Mouse (Mus musculus) heart, embryonic 16.5 days (tissue): ENCODE results near the gene Cyp4f18. TPM values are rescaled to one million over a fixed set of nuclear protein-coding genes. Genes with fewer than 3 reads are reported as not detected.
"Not testable (repeated sequence)": the region's sequence is repeated elsewhere in the genome, so short reads cannot be mapped to it uniquely, and the experiment has no call there.

Source experiments
- ATAC-seq: fragments of 200-750 bp; cut with Nextera tagmentation; replicated peaks from 2 replicates; pipeline ENCODE4 v1.8.0; 2017; ENCODE audit warnings: moderate number of reproducible peaks; ENCODE audit not compliant: insufficient read depth, low FRiP score; ENCODE audit errors: extremely low read depth
- H3K27ac ChIP-seq: fragments of 300-500 bp; sonication (generic); 2 replicates; pipeline ENCODE4 v1.5.1; 2014; ENCODE audit warnings: mild to moderate bottlenecking, low read length, control low read depth, moderate library complexity
- H3K27me3 ChIP-seq: fragments of 300-500 bp; sonication (generic); 2 replicates; pipeline ENCODE4 v1.6.1; 2014; ENCODE audit warnings: low read length, mixed read lengths; ENCODE audit not compliant: control insufficient read depth, insufficient read depth
- H3K36me3 ChIP-seq: fragments of 300-500 bp; sonication (generic); 2 replicates; pipeline ENCODE4 v1.6.1; 2014; ENCODE audit not compliant: control insufficient read depth, insufficient read depth
- H3K4me1 ChIP-seq: fragments of 300-500 bp; sonication (generic); 2 replicates; pipeline ENCODE4 v1.6.1; 2014; ENCODE audit warnings: low read length, mixed read lengths; ENCODE audit not compliant: control insufficient read depth, insufficient read depth
- H3K4me2 ChIP-seq: fragments of 300-500 bp; sonication (generic); 2 replicates; pipeline ENCODE4 v1.6.1; 2014; ENCODE audit warnings: low read depth, mild to moderate bottlenecking, control low read depth, low read length
- H3K4me3 ChIP-seq: fragments of 300-500 bp; sonication (generic); 2 replicates; pipeline ENCODE4 v1.5.1; 2014; ENCODE audit warnings: mild to moderate bottlenecking, control low read depth, low read length
- H3K9ac ChIP-seq: fragments of 300-500 bp; sonication (generic); 2 replicates; pipeline ENCODE4 v1.6.1; 2014; ENCODE audit warnings: low read length, control low read depth
- H3K9me3 ChIP-seq: fragments of 300-500 bp; sonication (generic); replicated peaks from 2 replicates; pipeline ENCODE4 v1.6.1; 2016; ENCODE audit warnings: low read length; ENCODE audit not compliant: control insufficient read depth
- WGBS: fragments of 180-500 bp; shearing (Covaris S2); extraction: QIAGEN DNeasy Blood & Tissue Kit; methylation state at CpG from one replicate; pipeline ENCODE4 v1.1.7; 2014; 5-methylcytosine and 5-hydroxymethylcytosine counted together
- polyA plus RNA-seq: library from polyadenylated mRNA; unstranded; fragments of >200 nt; fragmentation: Nextera tagmentation; extraction: Ambion mirVana; gene quantifications from 2 replicates; pipeline ENCODE4 v1.2.1, GENCODE M21; 2015

Cyp4f18 gene
- polyA plus RNA-seq, 1 experiment from 2014 or later: 0.74 TPM

DNA sequence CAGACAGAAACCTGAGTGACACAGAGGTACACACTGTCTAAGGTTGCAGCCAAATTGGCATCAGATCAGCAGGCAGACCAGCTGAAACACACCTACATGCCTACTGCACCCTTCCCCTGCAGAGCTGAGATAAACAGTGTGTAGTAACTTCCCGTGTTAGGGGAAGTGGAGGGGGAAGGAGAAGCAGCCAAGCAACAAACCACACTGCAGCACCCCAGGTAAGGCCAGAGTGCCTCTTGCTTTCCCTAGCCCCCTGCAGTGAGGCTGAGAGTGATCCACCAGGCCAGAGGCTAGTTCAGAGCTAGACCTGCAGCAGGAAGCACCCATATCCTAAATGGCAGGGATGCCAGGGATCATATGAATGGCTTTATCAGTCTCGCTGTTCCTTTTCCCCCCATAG lies 7.9 kb upstream of the Cyp4f18 start:
- H3K4me2 ChIP-seq, H3K9ac ChIP-seq, ATAC-seq, H3K4me1 ChIP-seq, H3K36me3 ChIP-seq, H3K9me3 ChIP-seq, H3K27me3 ChIP-seq, H3K4me3 ChIP-seq, H3K27ac ChIP-seq: not testable (repeated sequence)
- WGBS: 37% methylated on average over 2 of the region's 2 CpGs

- not testable (repeated sequence) for H3K4me3 ChIP-seq, H3K27me3 ChIP-seq, H3K9me3 ChIP-seq, H3K27ac ChIP-seq, H3K36me3 ChIP-seq, ATAC-seq, H3K9ac ChIP-seq, H3K4me1 ChIP-seq, H3K4me2 ChIP-seq
- WGBS: 56% methylated on average over 6 of the region's 6 CpGs
These were observed 4.2 kb upstream of the Cyp4f18 start for GRCm38 (mm10) chr8:72013506-72014228.

DNA sequence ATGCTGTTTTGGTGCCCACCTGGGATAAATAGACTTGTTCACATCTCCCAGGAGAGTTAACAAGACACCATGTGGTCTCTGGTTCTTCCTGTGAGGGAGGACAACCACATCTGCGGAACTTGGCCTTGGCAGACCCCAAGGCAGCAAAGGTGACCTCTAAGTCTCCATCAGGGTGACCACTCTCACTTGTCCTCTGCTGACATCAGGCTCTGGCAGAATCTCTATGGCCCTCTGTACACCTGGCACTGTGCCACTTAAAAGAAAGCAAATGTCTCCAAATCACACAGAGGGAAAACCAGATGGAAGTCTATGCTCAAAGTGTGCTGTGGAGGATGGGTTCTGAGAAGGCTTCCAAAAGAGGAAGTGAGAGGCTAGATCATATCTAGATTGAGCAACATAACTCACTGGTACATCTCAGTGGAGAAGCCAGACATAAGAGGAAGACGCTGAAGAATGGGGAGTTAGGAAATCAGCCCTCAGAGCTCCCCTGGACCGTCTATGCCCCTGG lies 1.2 kb downstream of the Cyp4f18 start:
- 42% methylated on average over 3 of the region's 3 CpGs for WGBS
- Histone ChIP-seq H3K36me3 (no peaks in the 10 kb centered on the region), H3K4me3 (no peak overlapping the region), H3K9ac (no peak overlapping the region), H3K4me2 (no peak overlapping the region), H3K27ac (no peak overlapping the region), H3K27me3 (no peaks in the 10 kb centered on the region), H3K9me3 (no peaks in the 10 kb centered on the region), H3K4me1 (no peaks in the 10 kb centered on the region)
- no peak for ATAC-seq

DNA sequence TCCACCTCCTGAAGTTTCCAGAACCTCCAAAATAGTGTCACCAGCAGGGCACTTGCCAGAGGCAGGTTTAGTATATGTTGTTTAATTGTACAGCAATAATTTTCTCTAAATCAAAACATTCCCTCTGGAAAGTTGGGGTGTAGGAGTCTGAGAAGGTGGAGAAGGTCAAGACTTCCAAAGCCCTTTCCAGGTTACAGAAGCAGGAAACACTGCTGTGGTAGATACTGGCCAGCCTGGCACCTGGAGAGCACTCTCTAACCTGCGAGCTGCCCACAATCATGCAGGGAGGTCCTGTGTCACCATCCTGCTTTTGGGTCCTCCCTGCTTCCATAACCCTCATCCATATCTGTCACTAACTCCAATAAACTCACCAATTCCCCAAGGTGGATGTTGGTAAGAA lies 2.7 kb downstream of the Cyp4f18 start:
- H3K4me2 ChIP-seq: no peak overlapping the region
- WGBS: 53% methylated on average over 1 of the region's 1 CpGs
- no peaks in the 10 kb centered on the region for H3K4me1 ChIP-seq
- no peak overlapping the region for H3K27ac ChIP-seq
- H3K36me3 ChIP-seq: no peaks in the 10 kb centered on the region
- H3K27me3 ChIP-seq: no peaks in the 10 kb centered on the region
- no peak overlapping the region for H3K4me3 ChIP-seq
- no peaks in the 10 kb centered on the region for H3K9me3 ChIP-seq
- H3K9ac ChIP-seq: no peak overlapping the region
- ATAC-seq: no peak

DNA sequence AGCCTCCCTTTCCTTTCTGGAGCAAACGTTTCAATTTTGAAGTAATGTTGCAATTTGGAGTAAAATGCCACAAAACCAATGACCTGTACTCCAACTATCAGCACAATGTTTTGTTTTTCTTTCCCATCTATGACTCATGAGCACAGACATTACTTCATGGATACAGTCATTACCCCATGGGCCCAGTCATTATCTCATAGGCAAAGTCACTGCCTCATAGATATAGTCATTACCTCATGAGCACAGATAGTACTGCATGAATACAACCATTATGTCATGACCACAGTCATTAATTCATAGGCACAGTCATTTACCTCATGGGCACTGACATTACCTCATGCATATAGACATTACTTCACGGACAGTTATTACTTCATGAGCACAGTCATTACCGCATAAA lies 3.5 kb downstream of the Cyp4f18 start:
- H3K9me3 ChIP-seq: no peaks in the 10 kb centered on the region
- H3K4me2 ChIP-seq: no peak overlapping the region
- H3K27me3 ChIP-seq: no peaks in the 10 kb centered on the region
- no peak overlapping the region for H3K9ac ChIP-seq
- H3K4me1 ChIP-seq: no peaks in the 10 kb centered on the region
- H3K36me3 ChIP-seq: no peaks in the 10 kb centered on the region
- H3K4me3 ChIP-seq: no peak overlapping the region
- no peak for ATAC-seq
- WGBS: 66% methylated on average over 3 of the region's 3 CpGs
- H3K27ac ChIP-seq: no peak overlapping the region

GRCm38 (mm10) chr8:72002942-72003341 lies 6.5 kb downstream of the Cyp4f18 start:
- Histone ChIP-seq H3K9me3 (no peaks in the 10 kb centered on the region), H3K27ac (no peak overlapping the region), H3K4me1 (no peaks in the 10 kb centered on the region), H3K36me3 (no peaks in the 10 kb centered on the region), H3K4me3 (no peak overlapping the region), H3K27me3 (no peaks in the 10 kb centered on the region), H3K9ac (no peak overlapping the region), H3K4me2 (no peak overlapping the region)
- no peak for ATAC-seq

DNA sequence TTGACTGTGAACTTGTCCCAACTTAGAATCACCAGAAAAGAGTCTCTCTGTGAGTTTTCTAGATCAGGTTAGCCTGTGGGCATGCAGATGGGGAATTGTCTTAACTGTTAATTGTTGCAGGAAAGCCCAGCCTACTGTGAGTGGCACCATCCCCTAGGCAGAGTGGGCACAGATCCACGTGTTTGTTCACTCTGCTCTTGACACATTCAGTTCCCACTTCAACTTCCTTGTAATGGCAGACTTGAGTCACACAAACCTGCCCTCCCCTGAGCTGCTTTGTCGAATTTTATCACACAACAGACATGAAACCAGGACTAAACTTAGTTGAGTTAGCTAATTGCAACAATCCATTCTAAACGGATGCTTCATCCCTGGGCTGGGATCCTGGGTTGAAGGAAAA lies 9.2 kb downstream of the Cyp4f18 start:
- H3K27me3 ChIP-seq: no peaks in the 10 kb centered on the region
- no peak overlapping the region for H3K9ac ChIP-seq
- H3K4me2 ChIP-seq: no peak overlapping the region
- no peaks in the 10 kb centered on the region for H3K36me3 ChIP-seq
- no peak overlapping the region for H3K4me3 ChIP-seq
- 48% methylated on average over 3 of the region's 3 CpGs for WGBS
- no peak overlapping the region for H3K27ac ChIP-seq
- H3K9me3 ChIP-seq: no peaks in the 10 kb centered on the region
- no peak for ATAC-seq
- H3K4me1 ChIP-seq: no peaks in the 10 kb centered on the region

DNA sequence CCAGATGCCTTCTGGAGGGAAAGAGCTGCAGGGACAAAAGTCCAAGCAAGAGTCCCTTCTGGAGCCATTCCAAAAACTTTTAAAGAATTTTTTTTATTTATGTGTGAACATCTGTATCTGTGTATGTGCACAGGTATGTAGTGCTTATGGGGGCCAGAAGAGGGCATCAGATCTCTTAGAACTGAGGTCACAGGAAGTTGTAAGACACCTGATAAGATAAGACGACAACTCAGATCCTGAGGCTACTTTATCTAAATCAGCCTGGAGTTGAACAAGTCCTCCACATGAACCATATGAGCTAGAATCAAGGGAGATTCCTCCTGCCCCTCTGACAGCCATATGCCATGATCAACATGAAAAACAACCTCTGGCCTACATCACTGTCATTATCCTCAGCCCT lies 10.0 kb downstream of the Cyp4f18 start:
- no peaks in the 10 kb centered on the region for H3K36me3 ChIP-seq
- no peaks in the 10 kb centered on the region for H3K27me3 ChIP-seq
- no peak for ATAC-seq
- H3K9ac ChIP-seq: no peak overlapping the region
- no peak overlapping the region for H3K4me2 ChIP-seq
- 56% methylated on average over 1 of the region's 1 CpGs for WGBS
- H3K4me3 ChIP-seq: no peak overlapping the region
- no peak overlapping the region for H3K27ac ChIP-seq
- no peaks in the 10 kb centered on the region for H3K9me3 ChIP-seq
- H3K4me1 ChIP-seq: no peaks in the 10 kb centered on the region

DNA sequence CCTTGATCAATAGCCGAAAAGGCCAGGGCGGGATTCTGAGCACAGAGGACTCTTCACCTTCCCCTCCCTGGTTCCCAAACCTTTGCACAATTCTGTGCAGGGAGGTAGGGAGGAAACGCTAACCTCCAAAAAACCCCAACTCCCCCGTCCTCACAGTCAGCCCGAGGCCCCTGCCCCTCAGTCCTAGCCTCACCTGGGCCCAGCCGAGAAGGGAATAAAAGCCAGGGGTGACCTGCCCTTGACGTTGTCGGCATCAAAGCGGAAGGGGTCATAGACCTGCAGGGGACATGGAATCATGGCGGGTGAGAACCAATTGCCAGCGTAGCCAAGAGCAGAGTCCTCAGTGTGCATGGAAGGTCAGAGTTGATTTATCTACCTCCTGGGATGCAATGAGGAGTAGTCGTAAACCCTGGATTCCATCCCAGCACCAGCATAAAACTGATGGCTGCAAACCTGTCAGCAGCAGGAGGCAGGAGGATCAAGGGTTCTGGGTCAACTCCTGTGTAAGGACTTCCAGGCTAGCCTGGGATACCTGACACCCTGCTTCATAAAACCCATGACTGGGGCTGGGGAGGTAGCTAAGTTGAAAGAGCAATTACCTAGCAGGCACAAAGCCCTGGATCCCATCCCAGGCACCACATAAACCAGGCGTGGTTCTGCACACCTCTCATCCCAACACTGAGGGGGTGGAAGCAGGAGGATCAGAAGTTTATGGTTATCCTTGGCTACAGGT lies 20.4 kb downstream of the Cyp4f18 start:
- H3K36me3 ChIP-seq: no peaks in the 10 kb centered on the region
- 59% methylated on average over 13 of the region's 13 CpGs for WGBS
- peak overlapping the region; percentile 57 for H3K4me3 ChIP-seq
- peak overlapping the region; percentile 64 for H3K9ac ChIP-seq
- H3K9me3 ChIP-seq: no peaks in the 10 kb centered on the region
- ATAC-seq: no peak
- H3K27ac ChIP-seq: no peak overlapping the region
- H3K27me3 ChIP-seq: no peaks in the 10 kb centered on the region; the same call in 1 of the 2 replicates
- H3K4me1 ChIP-seq: no peaks in the 10 kb centered on the region
- H3K4me2 ChIP-seq: peak overlapping the region; percentile 61
